Mouse (Mus musculus) forebrain, embryonic 11.5 days (tissue): ENCODE results near the gene Itgb1bp2. TPM values are rescaled to one million over a fixed set of nuclear protein-coding genes. Genes with fewer than 3 reads are reported as not detected.

Experiments
- polyA plus RNA-seq: library from polyadenylated mRNA; unstranded; fragments of >200 nt; fragmentation: Nextera tagmentation; extraction: Ambion mirVana; gene quantifications from 2 replicates; pipeline ENCODE4 v1.2.1, GENCODE M21; 2014

Itgb1bp2 gene
- polyA plus RNA-seq, 1 experiment from 2014 or later: 3.0 TPM

Other genes starting within 250 kb of the Itgb1bp2 start
- gene Snx12, start 226.5 kb upstream of the Itgb1bp2 start, polyA plus RNA-seq: 56.0 and 57.5 TPM in 2 replicates
- 1.3 and 2.1 TPM in 2 replicates for gene Foxo4, start 194.6 kb upstream of the Itgb1bp2 start, polyA plus RNA-seq
- gene Gm614, start 185.1 kb upstream of the Itgb1bp2 start, polyA plus RNA-seq: not detected in 2 replicates
- 1.7 and 1.9 TPM in 2 replicates for gene Il2rg, start 180.8 kb upstream of the Itgb1bp2 start, polyA plus RNA-seq
- gene Gm20489, start 180.1 kb upstream of the Itgb1bp2 start, polyA plus RNA-seq: not detected in 2 replicates
- gene Med12, start 175.1 kb upstream of the Itgb1bp2 start, polyA plus RNA-seq: 46.5 and 47.6 TPM in 2 replicates
- gene Nlgn3, start 149.9 kb upstream of the Itgb1bp2 start, polyA plus RNA-seq: 28.1 and 32.1 TPM in 2 replicates
- gene Gjb1, start 72.7 kb upstream of the Itgb1bp2 start, polyA plus RNA-seq: not detected in 2 replicates
- 24.4 and 25.6 TPM in 2 replicates for gene Zmym3, start 28.2 kb upstream of the Itgb1bp2 start, polyA plus RNA-seq
- gene Nono, start 19.8 kb upstream of the Itgb1bp2 start, polyA plus RNA-seq: 671 and 672 TPM in 2 replicates
- 28.3 and 30.2 TPM in 2 replicates for gene Taf1, start 83.6 kb downstream of the Itgb1bp2 start, polyA plus RNA-seq
- 215 and 230 TPM in 2 replicates for gene Ogt, start 191.0 kb downstream of the Itgb1bp2 start, polyA plus RNA-seq